Mouse (Mus musculus): Measurements from ENCODE around the gene Sh2d4b. TPM values are rescaled to one million over a fixed set of nuclear protein-coding genes. Genes with fewer than 3 reads are reported as not detected.
A peak's percentile ranks its signal among the peaks of the same experiment; 100 is the strongest.

Sh2d4b gene
- polyA plus RNA-seq, 1 experiment: 0.62 TPM

- no peaks in the 10 kb centered on the region for H3K4me1 ChIP-seq (ENCODE audit: control insufficient read depth, insufficient read depth, low read length)
- H3K4me3 ChIP-seq (replicated peaks; ENCODE audit: insufficient read depth, low read depth, low read length): no peak overlapping the region
- DNase-seq: no peak
- no peak overlapping the region for H3K27ac ChIP-seq (ENCODE audit: insufficient read depth, low read length)
- WGBS: 69% methylated on average over 3 of the region's 3 CpGs
- TF ChIP-seq POLR2A (IDR thresholded peaks at IDR 0.05; ENCODE audit: borderline replicate concordance, insufficient read depth, low read length) (no peak), CTCF (IDR thresholded peaks at IDR 0.05; ENCODE audit: borderline replicate concordance, insufficient read depth, low read depth, low read length) (no peak)
- H3K27me3 ChIP-seq (ENCODE audit: control insufficient read depth, insufficient read depth, low read length): no peaks in the 10 kb centered on the region
These were observed 38.2 kb upstream of the Sh2d4b start for GRCm38 (mm10) chr14:40931115-40931829.

- Histone ChIP-seq H3K27ac (ENCODE audit: insufficient read depth, low read length) (no peak overlapping the region), H3K27me3 (ENCODE audit: control insufficient read depth, insufficient read depth, low read length) (no peaks in the 10 kb centered on the region), H3K4me1 (ENCODE audit: control insufficient read depth, insufficient read depth, low read length) (no peaks in the 10 kb centered on the region), H3K4me3 (replicated peaks; ENCODE audit: insufficient read depth, low read depth, low read length) (no peak overlapping the region)
- no peak for TF ChIP-seq CTCF (IDR thresholded peaks at IDR 0.05; ENCODE audit: borderline replicate concordance, insufficient read depth, low read depth, low read length)
- no peak for TF ChIP-seq POLR2A (IDR thresholded peaks at IDR 0.05; ENCODE audit: borderline replicate concordance, insufficient read depth, low read length)
- DNase-seq: no peak
- WGBS: 97% methylated on average over 2 of the region's 2 CpGs
These were observed 36.9 kb upstream of the Sh2d4b start for GRCm38 (mm10) chr14:40929943-40930342.

GRCm38 (mm10) chr14:40928897-40929296 lies 35.8 kb upstream of the Sh2d4b start:
- Histone ChIP-seq H3K4me1 (ENCODE audit: control insufficient read depth, insufficient read depth, low read length) (0 out of 2 replicates have a peak, but pooled peaks cover 5% of the 10 kb centered on the region), H3K27me3 (ENCODE audit: control insufficient read depth, insufficient read depth, low read length) (no peaks in the 10 kb centered on the region), H3K27ac (ENCODE audit: insufficient read depth, low read length) (no peak overlapping the region), H3K4me3 (replicated peaks; ENCODE audit: insufficient read depth, low read depth, low read length) (no peak overlapping the region)
- 73% methylated on average over 5 of the region's 5 CpGs for WGBS
- no peak for DNase-seq
- TF ChIP-seq CTCF (IDR thresholded peaks at IDR 0.05; ENCODE audit: borderline replicate concordance, insufficient read depth, low read depth, low read length): no peak
- TF ChIP-seq POLR2A (IDR thresholded peaks at IDR 0.05; ENCODE audit: borderline replicate concordance, insufficient read depth, low read length): no peak

GRCm38 (mm10) chr14:40927041-40927440 lies 34.0 kb upstream of the Sh2d4b start:
- Histone ChIP-seq H3K4me1 (ENCODE audit: control insufficient read depth, insufficient read depth, low read length) (0 out of 2 replicates have a peak, but pooled peaks cover 5% of the 10 kb centered on the region), H3K27ac (ENCODE audit: insufficient read depth, low read length) (no peak overlapping the region), H3K4me3 (replicated peaks; ENCODE audit: insufficient read depth, low read depth, low read length) (no peak overlapping the region), H3K27me3 (ENCODE audit: control insufficient read depth, insufficient read depth, low read length) (no peaks in the 10 kb centered on the region)
- WGBS: 82% methylated on average over 2 of the region's 2 CpGs
- no peak for DNase-seq
- no peak for TF ChIP-seq POLR2A (IDR thresholded peaks at IDR 0.05; ENCODE audit: borderline replicate concordance, insufficient read depth, low read length)
- no peak for TF ChIP-seq CTCF (IDR thresholded peaks at IDR 0.05; ENCODE audit: borderline replicate concordance, insufficient read depth, low read depth, low read length)

GRCm38 (mm10) chr14:40924378-40925113 lies 31.5 kb upstream of the Sh2d4b start:
- no peaks in the 10 kb centered on the region for H3K27me3 ChIP-seq (ENCODE audit: control insufficient read depth, insufficient read depth, low read length)
- H3K4me1 ChIP-seq (ENCODE audit: control insufficient read depth, insufficient read depth, low read length): 0 out of 2 replicates have a peak, but pooled peaks cover 5% of the 10 kb centered on the region
- WGBS: 58% methylated on average over 10 of the region's 10 CpGs
- TF ChIP-seq POLR2A (IDR thresholded peaks at IDR 0.05; ENCODE audit: borderline replicate concordance, insufficient read depth, low read length) (no peak), CTCF (IDR thresholded peaks at IDR 0.05; ENCODE audit: borderline replicate concordance, insufficient read depth, low read depth, low read length) (no peak)
- no peak overlapping the region for H3K4me3 ChIP-seq (replicated peaks; ENCODE audit: insufficient read depth, low read depth, low read length)
- H3K27ac ChIP-seq (ENCODE audit: insufficient read depth, low read length): no peak overlapping the region
- DNase-seq: peak in 1 of 2 experiments; percentile 37

GRCm38 (mm10) chr14:40921241-40921640 lies 28.2 kb upstream of the Sh2d4b start:
- 96% methylated on average over 1 of the region's 1 CpGs for WGBS

GRCm38 (mm10) chr14:40919521-40919920 lies 26.5 kb upstream of the Sh2d4b start:
- Histone ChIP-seq H3K27ac (ENCODE audit: insufficient read depth, low read length) (no peak overlapping the region), H3K27me3 (ENCODE audit: control insufficient read depth, insufficient read depth, low read length) (no peaks in the 10 kb centered on the region), H3K4me1 (ENCODE audit: control insufficient read depth, insufficient read depth, low read length) (0 out of 2 replicates have a peak, but pooled peaks cover 1% of the 10 kb centered on the region), H3K4me3 (replicated peaks; ENCODE audit: insufficient read depth, low read depth, low read length) (no peak overlapping the region)
- WGBS: 91% methylated on average over 7 of the region's 7 CpGs
- TF ChIP-seq CTCF (IDR thresholded peaks at IDR 0.05; ENCODE audit: borderline replicate concordance, insufficient read depth, low read depth, low read length): no peak
- no peak for DNase-seq

More at GRCm38 (mm10) chr14:40921241-40921640, 28.2 kb upstream of the Sh2d4b start:
- Histone ChIP-seq H3K27ac (ENCODE audit: insufficient read depth, low read length) (no peak overlapping the region), H3K4me3 (replicated peaks; ENCODE audit: insufficient read depth, low read depth, low read length) (no peak overlapping the region), H3K27me3 (ENCODE audit: control insufficient read depth, insufficient read depth, low read length) (no peaks in the 10 kb centered on the region), H3K4me1 (ENCODE audit: control insufficient read depth, insufficient read depth, low read length) (0 out of 2 replicates have a peak, but pooled peaks cover 5% of the 10 kb centered on the region)
- TF ChIP-seq POLR2A (IDR thresholded peaks at IDR 0.05; ENCODE audit: borderline replicate concordance, insufficient read depth, low read length) (no peak), CTCF (IDR thresholded peaks at IDR 0.05; ENCODE audit: borderline replicate concordance, insufficient read depth, low read depth, low read length) (no peak)
- DNase-seq: no peak
